Mouse (Mus musculus) embryonic fibroblast, embryonic 13.5 days (primary cell): ENCODE data around the gene Msi2. TPM values are rescaled to one million over a fixed set of nuclear protein-coding genes. Genes with fewer than 3 reads are reported as not detected.

Experiments used
- H3K27ac ChIP-seq: 2 replicates; pipeline ENCODE4 v1.5.1; 2012; ENCODE audit warnings: low read length, control low read depth, inconsistent platforms; ENCODE audit not compliant: insufficient read depth
- H3K4me1 ChIP-seq: 2 replicates; pipeline ENCODE4 v1.6.1; 2011; ENCODE audit warnings: low read length; ENCODE audit not compliant: control insufficient read depth, insufficient read depth
- H3K4me3 ChIP-seq: 2 replicates; pipeline ENCODE4 v1.5.1; 2011; ENCODE audit warnings: mild to moderate bottlenecking, control low read depth, low read length; ENCODE audit not compliant: insufficient read depth
- CTCF ChIP-seq: IDR thresholded peaks from 2 replicates; pipeline ENCODE4 v1.5.1; 2011; ENCODE audit warnings: mild to moderate bottlenecking, control low read depth, low read length, moderate library complexity, borderline replicate concordance; ENCODE audit not compliant: insufficient read depth
- POLR2A ChIP-seq: IDR thresholded peaks from 2 replicates; pipeline ENCODE4 v1.6.1; 2011; ENCODE audit warnings: low read depth, mild to moderate bottlenecking, control low read depth, low read length, moderate library complexity
- polyA plus RNA-seq: library from polyadenylated mRNA; stranded (reverse); fragments of >200 nt; gene quantifications from 2 replicates; pipeline ENCODE4 v1.2.4, GENCODE M21; 2011; ENCODE audit warnings: low read depth; ENCODE audit not compliant: missing spikeins, insufficient read length

The Msi2 gene
- polyA plus RNA-seq, 1 experiment = 44.9 TPM

DNA sequence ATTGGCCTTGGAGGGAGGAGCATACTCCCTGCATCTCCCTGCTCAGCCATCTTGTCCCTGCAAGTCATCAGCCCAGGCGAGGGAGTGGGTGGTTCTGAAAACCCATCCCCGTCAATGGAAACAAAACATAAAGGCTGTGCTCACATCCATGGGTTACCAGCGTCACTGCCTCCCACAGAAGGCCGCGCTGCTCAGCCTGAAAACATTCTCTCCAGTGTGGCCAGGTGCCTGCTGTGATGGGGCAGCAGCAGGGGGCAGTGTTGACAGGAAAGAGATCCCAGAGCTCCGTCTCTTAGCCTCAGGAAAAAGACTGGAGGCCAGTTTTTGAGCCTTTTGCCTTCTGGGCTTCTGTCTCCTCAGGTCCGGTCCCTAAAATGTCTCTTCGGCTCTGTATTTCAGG, 165.3 kb downstream of the Msi2 start:
- Histone ChIP-seq H3K27ac (no peak overlapping the region), H3K4me3 (no peak overlapping the region), H3K4me1 (peaks cover 24% of the 10 kb centered on the region)
- TF ChIP-seq CTCF (peak; percentile 54; the same call in 1 of the 2 replicates), POLR2A (no peak)

DNA sequence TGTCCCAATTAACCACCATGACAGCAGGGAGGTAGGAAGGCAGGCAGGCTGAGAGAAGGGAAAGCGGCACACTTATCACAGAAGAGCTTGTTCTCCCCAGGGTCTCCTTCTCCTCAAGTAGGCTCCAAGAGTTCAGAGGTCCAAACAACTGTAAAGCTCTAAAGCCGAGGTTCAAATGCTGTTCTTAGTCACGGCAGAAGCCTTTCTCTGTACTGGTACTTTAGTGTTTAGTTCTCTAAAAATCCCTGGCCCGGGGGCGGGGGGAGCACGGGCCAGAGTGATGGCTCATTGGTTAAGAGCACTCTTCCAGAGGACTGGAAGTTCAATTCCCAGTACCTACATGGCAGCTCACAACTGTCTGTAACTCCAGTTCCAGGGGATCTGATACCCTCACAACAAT, 165.9 kb downstream of the Msi2 start:
- Histone ChIP-seq H3K27ac (no peak overlapping the region), H3K4me1 (peaks cover 20% of the 10 kb centered on the region), H3K4me3 (no peak overlapping the region)
- TF ChIP-seq CTCF (no peak), POLR2A (no peak)

DNA sequence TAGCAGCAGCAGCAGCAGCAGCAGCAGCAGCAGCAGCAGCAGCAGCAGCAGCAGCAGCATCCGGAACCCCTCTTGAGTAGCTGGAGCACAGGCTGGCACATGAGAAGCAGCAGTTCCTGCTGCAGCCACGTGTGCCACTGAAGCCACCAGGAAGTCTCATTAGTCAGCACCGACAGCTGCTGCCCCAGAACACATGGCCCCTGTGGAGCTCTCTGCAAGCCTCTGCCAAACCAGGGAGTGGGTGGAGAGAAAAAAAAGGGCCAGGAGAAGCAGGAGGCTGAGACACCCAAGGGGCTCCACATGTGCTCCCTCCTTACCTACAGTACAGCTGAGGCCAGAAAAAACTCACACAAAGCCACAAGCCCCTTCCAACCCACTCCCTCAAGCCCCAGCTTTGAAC, 167.3 kb downstream of the Msi2 start:
- Histone ChIP-seq H3K4me1 (peaks cover 15% of the 10 kb centered on the region), H3K27ac (no peak overlapping the region), H3K4me3 (no peak overlapping the region)
- TF ChIP-seq POLR2A = no peak
- no peak for TF ChIP-seq CTCF

DNA sequence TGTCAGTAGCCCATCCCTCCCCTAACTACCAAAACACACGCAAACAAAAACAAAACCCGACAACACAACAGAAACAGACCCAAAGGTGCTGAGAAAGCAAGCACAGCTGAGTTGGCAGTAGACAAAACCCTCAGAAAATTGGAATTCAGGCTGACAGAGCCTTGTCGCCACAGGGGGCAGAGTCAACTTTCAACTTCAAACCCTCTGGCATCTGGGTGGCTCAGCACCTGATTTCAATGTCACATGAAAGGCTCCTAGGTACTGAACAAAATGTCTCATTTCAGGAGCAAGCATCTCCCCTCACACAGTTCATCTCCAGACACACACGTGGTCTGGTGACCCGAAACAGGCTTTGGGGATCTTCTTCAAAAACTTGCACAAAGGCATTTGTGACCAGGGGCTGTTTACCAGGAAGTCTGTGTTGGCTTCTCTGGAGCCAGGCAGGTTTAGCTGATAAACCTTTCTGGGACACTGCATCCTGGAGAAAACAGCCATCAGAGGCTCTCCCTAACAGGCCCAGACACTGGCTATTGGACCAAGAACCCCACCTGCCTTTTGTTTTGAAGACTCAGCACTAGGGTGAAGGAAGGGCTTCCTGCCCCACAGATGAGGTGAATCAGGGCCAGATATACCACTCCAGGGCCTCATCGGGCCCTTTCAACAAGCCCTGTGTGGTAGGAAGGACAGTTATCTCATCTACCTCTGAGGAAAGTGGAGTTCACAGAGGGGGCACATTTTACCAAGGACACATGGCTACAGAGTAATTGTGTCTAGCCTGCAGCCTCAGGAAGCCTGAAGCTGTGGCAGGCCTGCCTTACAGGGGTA, 168.0 kb downstream of the Msi2 start:
- Histone ChIP-seq H3K27ac (no peak overlapping the region), H3K4me3 (no peak overlapping the region), H3K4me1 (peaks cover 10% of the 10 kb centered on the region; the same call in 1 of the 2 replicates)
- no peak for TF ChIP-seq POLR2A
- no peak for TF ChIP-seq CTCF

DNA sequence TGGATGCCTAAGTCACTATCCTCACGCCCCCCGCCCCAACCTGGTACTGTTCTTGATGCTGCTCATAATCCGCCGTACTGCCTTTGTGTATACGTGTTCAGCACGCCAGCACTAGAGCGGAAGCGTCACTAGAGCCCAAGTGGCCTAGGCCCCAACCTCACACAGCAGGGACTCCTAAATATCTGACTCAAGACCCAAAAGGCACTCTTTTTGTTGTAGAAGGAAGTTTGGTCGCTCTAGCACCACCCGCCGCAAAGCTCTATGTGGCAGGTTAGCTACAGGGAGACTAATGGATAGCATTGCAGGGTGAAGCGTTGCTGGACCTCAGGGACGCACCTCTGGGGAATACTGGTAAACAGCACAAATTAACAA, 168.8 kb downstream of the Msi2 start:
- H3K4me1 ChIP-seq = peaks cover 10% of the 10 kb centered on the region; the same call in 1 of the 2 replicates
- no peak overlapping the region for H3K27ac ChIP-seq
- H3K4me3 ChIP-seq = no peak overlapping the region
- no peak for TF ChIP-seq CTCF
- TF ChIP-seq POLR2A = no peak

DNA sequence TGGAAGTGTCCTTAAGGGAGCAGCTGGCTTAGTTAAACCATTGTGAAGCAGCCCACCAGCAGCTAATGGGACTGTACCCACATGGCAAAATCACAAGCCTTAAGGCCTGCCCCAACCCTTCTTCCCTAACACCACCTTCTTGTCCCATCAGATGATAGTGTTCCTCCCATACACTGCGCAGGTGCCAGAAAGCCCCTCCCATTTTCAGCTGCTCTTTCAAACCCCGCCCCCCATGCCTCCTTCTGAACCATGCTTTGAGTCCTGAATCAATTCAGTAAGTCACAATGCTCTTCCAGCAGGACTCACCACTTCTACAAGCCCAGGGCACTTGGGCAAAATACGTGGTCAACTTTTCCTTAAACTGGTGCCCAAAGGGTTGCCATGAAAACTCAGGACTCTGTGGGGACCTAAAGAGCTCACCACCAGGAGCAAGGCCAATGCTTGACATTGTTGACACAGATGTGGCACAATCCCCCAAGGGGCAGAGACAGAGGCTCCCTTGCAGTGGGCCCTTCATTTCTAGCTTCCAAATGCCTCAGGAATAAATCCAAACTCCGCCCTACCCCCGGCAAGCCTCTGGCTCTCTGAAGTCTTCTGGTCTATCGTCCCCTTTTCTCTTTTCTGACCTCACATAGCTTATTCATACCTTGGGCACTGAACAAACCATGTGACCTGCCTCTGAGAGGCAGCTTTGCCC, 169.3 kb downstream of the Msi2 start:
- H3K4me3 ChIP-seq = no peak overlapping the region
- TF ChIP-seq CTCF (no peak), POLR2A (no peak)
- peaks cover 10% of the 10 kb centered on the region; the same call in 1 of the 2 replicates for H3K4me1 ChIP-seq
- H3K27ac ChIP-seq = no peak overlapping the region

DNA sequence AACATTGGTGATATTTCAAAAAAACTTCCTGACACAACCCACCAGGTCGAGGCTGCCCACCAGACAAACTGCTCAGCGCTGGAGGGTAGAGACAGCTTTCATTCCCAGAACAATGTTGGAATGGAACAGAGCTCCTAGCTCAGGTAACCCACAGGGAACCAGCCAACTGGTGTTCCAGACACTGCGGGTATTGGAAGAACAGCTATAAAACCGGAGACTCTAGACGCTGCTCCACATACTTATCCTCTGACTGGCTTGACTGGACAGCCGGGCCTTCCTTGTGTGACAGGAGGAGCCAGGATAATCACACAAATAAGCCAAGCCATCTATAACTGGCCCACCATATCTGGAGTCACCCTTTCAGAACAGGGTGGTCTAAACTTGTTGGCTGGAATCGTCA, 169.9 kb downstream of the Msi2 start:
- peaks cover 10% of the 10 kb centered on the region; the same call in 1 of the 2 replicates for H3K4me1 ChIP-seq
- no peak for TF ChIP-seq CTCF
- no peak for TF ChIP-seq POLR2A
- no peak overlapping the region for H3K27ac ChIP-seq

DNA sequence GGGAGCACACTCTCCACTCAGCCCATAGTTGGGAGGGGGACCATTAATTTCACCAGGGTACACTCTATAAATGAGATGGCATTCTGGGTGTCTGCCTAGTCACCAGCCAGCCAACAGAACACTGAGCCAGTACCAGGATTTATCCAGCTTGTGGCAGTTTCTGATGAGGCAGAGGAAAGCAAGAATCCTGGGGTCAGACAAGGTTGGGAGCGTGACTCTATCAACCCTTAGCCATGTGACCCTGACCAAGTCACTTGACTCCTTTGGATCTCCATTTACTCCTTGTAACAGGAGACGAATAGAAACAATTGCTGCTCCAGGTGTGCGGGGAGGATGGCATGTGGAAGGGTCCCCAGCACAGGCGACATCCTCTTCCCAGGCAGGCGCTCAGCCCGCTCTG, 174.5 kb downstream of the Msi2 start:
- H3K27ac ChIP-seq = no peak overlapping the region
- H3K4me1 ChIP-seq = peaks cover 2% of the 10 kb centered on the region; the same call in 1 of the 2 replicates

More for the DNA sequence above, 169.9 kb downstream of the Msi2 start:
- H3K4me3 ChIP-seq = no peak overlapping the region

DNA sequence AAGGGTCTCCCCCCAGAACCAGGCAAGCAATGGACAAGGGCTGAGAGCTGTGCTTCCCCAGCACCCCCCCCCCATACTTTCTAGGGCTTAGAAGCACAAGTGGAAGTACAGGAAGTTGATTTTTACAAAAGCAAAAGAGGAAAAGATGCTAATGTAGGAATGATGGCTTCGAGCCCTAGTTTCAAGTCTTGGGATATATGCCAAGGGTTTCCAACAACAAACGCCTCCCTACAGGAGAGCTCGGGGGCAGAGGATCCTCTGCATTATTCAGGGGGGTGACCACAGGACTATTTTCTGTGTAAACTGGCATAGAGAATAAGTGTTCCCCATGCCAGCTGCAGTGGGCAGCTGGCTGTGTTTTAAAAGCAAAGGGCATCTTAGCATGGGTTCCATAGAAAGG, 175.5 kb downstream of the Msi2 start:
- Histone ChIP-seq H3K4me1 (no peaks in the 10 kb centered on the region), H3K27ac (no peak overlapping the region), H3K4me3 (no peak overlapping the region)
- TF ChIP-seq CTCF (no peak), POLR2A (no peak)

More for the DNA sequence above, 174.5 kb downstream of the Msi2 start:
- H3K4me3 ChIP-seq = no peak overlapping the region
- TF ChIP-seq CTCF = no peak
- TF ChIP-seq POLR2A = no peak
